Mouse (Mus musculus): ENCODE data around the gene Ruvbl1. TPM values are rescaled to one million over a fixed set of nuclear protein-coding genes. Genes with fewer than 3 reads are reported as not detected.
A peak's percentile ranks its signal among the peaks of the same experiment; 100 is the strongest.

Ruvbl1 gene
- total RNA-seq (2022): 10 to 100 TPM; 14.2 to 19.8 (median 16.7) TPM

GRCm38 (mm10) chr6:88465181-88465920 is at the start of gene Ruvbl1:
Gene Ruvbl1 (plus strand): TSS chr6:88465409.
- peak; percentile 94 for DNase-seq (ENCODE audit: low spot score)

- DNase-seq (ENCODE audit: low spot score): no peak
These were observed 49.0 kb upstream of the Ruvbl1 start for GRCm38 (mm10) chr6:88416130-88416758.

GRCm38 (mm10) chr6:88431202-88431601 is 34.0 kb upstream of the Ruvbl1 start:
- DNase-seq (ENCODE audit: low spot score): peak; percentile 41

GRCm38 (mm10) chr6:88435609-88436008 is 29.6 kb upstream of the Ruvbl1 start:
- DNase-seq (ENCODE audit: low spot score): no peak

GRCm38 (mm10) chr6:88439056-88439455 is 26.2 kb upstream of the Ruvbl1 start:
- no peak for DNase-seq (ENCODE audit: low spot score)

- no peak for DNase-seq (ENCODE audit: low spot score)
These were observed 22.7 kb upstream of the Ruvbl1 start for GRCm38 (mm10) chr6:88442551-88442950.

GRCm38 (mm10) chr6:88443446-88443845 is 21.8 kb upstream of the Ruvbl1 start:
- no peak for DNase-seq (ENCODE audit: low spot score)

GRCm38 (mm10) chr6:88444076-88444750 is 21.0 kb upstream of the Ruvbl1 start:
- no peak for DNase-seq (ENCODE audit: low spot score)

- no peak for DNase-seq (ENCODE audit: low spot score)
These were observed 19.5 kb upstream of the Ruvbl1 start for GRCm38 (mm10) chr6:88445661-88446060.

GRCm38 (mm10) chr6:88446063-88447002 is 18.9 kb upstream of the Ruvbl1 start, which contains the start of gene Eefsec:
Gene Eefsec (minus strand): TSS chr6:88446539.
- DNase-seq (ENCODE audit: low spot score): peak; percentile 64

GRCm38 (mm10) chr6:88447454-88447853 is 17.8 kb upstream of the Ruvbl1 start:
- no peak for DNase-seq (ENCODE audit: low spot score)

- DNase-seq (ENCODE audit: low spot score): no peak
These were observed 10.7 kb upstream of the Ruvbl1 start for GRCm38 (mm10) chr6:88454545-88454944.

- DNase-seq (ENCODE audit: low spot score): no peak
These were observed 4.7 kb downstream of the Ruvbl1 start for GRCm38 (mm10) chr6:88469878-88470277.

GRCm38 (mm10) chr6:88480421-88480820 is 15.2 kb downstream of the Ruvbl1 start:
- DNase-seq (ENCODE audit: low spot score): no peak

- DNase-seq (ENCODE audit: low spot score): peak; percentile 39
These were observed 17.9 kb downstream of the Ruvbl1 start for GRCm38 (mm10) chr6:88483111-88483510.

- no peak for DNase-seq (ENCODE audit: low spot score)
These were observed 18.7 kb downstream of the Ruvbl1 start for GRCm38 (mm10) chr6:88483913-88484312.

- DNase-seq (ENCODE audit: low spot score): peak; percentile 57
These were observed 20.2 kb downstream of the Ruvbl1 start for GRCm38 (mm10) chr6:88485378-88485777.

- no peak for DNase-seq (ENCODE audit: low spot score)
These were observed 21.7 kb downstream of the Ruvbl1 start for GRCm38 (mm10) chr6:88486893-88487292.

- DNase-seq (ENCODE audit: low spot score): no peak
These were observed 23.8 kb downstream of the Ruvbl1 start for GRCm38 (mm10) chr6:88489026-88489425.

GRCm38 (mm10) chr6:88489834-88490233 is 24.6 kb downstream of the Ruvbl1 start:
- no peak for DNase-seq (ENCODE audit: low spot score)

- peak; percentile 46 for DNase-seq (ENCODE audit: low spot score)
These were observed 25.6 kb downstream of the Ruvbl1 start for GRCm38 (mm10) chr6:88490629-88491354.
